Comparison of ENCODE assay signal across 8 mouse cellular contexts in genomic region chr11:23008181-23008823, GRCm38 (mm10). TPM values are rescaled to one million over a fixed set of nuclear protein-coding genes. Genes with fewer than 3 reads are reported as not detected.
DNase-seq lines count a peak whose midpoint lies in the region; ATAC-seq and TF ChIP-seq lines count a peak whose summit lies in the region.

No protein-coding gene starts in this region.

- peaks cover 19% of the 10 kb centered on the region for H3K36me3 ChIP-seq in embryonic facial prominence, embryonic 15.5 days
- peaks cover 21% of the 10 kb centered on the region for H3K36me3 ChIP-seq in heart, embryonic 10.5 days
- H3K36me3 ChIP-seq in kidney, embryonic 15.5 days: peaks cover 22% of the 10 kb centered on the region

- peak overlapping the region; percentile 77 for H3K27ac ChIP-seq in bone marrow macrophage, adult 2 months (ENCODE audit: insufficient read depth, low read depth, low read length)
- peak overlapping the region; percentile 93 for H3K27ac ChIP-seq in embryonic facial prominence, embryonic 15.5 days (replicated peaks)
- H3K27ac ChIP-seq in heart, embryonic 10.5 days: peak overlapping the region; percentile 90
- H3K27ac ChIP-seq in kidney, embryonic 15.5 days: peak overlapping the region; percentile 95

- no peaks in the 10 kb centered on the region for H3K9me3 ChIP-seq in embryonic facial prominence, embryonic 15.5 days (replicated peaks)
- H3K9me3 ChIP-seq in heart, embryonic 10.5 days: no peaks in the 10 kb centered on the region
- H3K9me3 ChIP-seq in kidney, embryonic 15.5 days (replicated peaks): no peaks in the 10 kb centered on the region

- DNase-seq in B cell, adult 2 months: peak; percentile 79
- DNase-seq in heart, embryonic 10.5 days (ENCODE audit: low spot score): peak; percentile 94
- DNase-seq in liver: peak; percentile 91
- peak; percentile 19 to 40 for DNase-seq in monocyte, adult 2 months (ENCODE audit: low read depth in 1 of 2, low spot score in 2 of 2)
- peak; percentile 69 to 74 for DNase-seq in spleen, postnatal 14 days (ENCODE audit: low spot score in 2 of 2)

- H3K4me1 ChIP-seq in bone marrow macrophage, adult 2 months (ENCODE audit: control insufficient read depth, insufficient read depth, low read length): peaks cover 2% of the 10 kb centered on the region; the same call in 1 of the 2 replicates
- no peaks in the 10 kb centered on the region for H3K4me1 ChIP-seq in embryonic facial prominence, embryonic 15.5 days
- 0 out of 2 replicates have a peak, but pooled peaks cover 4% of the 10 kb centered on the region for H3K4me1 ChIP-seq in heart, embryonic 10.5 days
- H3K4me1 ChIP-seq in kidney, embryonic 15.5 days: peaks cover 5% of the 10 kb centered on the region

- 0 out of 2 replicates have a peak, but pooled peaks have one; percentile 42 for TF ChIP-seq POLR2A in bone marrow macrophage, adult 2 months (IDR thresholded peaks at IDR 0.05; ENCODE audit: borderline replicate concordance, low read depth, low read length)

- H3K27me3 ChIP-seq in embryonic facial prominence, embryonic 15.5 days: no peaks in the 10 kb centered on the region
- no peaks in the 10 kb centered on the region for H3K27me3 ChIP-seq in heart, embryonic 10.5 days (ENCODE audit: insufficient read depth, poor library complexity, severe bottlenecking)
- no peaks in the 10 kb centered on the region for H3K27me3 ChIP-seq in kidney, embryonic 15.5 days

- no peak for TF ChIP-seq CTCF in bone marrow macrophage, adult 2 months (IDR thresholded peaks at IDR 0.05; ENCODE audit: low read depth, low read length)

- peak overlapping the region; percentile 78 for H3K9ac ChIP-seq in embryonic facial prominence, embryonic 15.5 days
- H3K9ac ChIP-seq in kidney, embryonic 15.5 days: peak overlapping the region; percentile 74

- H3K4me2 ChIP-seq in embryonic facial prominence, embryonic 15.5 days (replicated peaks): peak overlapping the region; percentile 84
- peak overlapping the region; percentile 78 for H3K4me2 ChIP-seq in kidney, embryonic 15.5 days

- peak; percentile 92 for ATAC-seq in embryonic facial prominence, embryonic 15.5 days (ENCODE audit: insufficient number of reproducible peaks, low FRiP score, low TSS enrichment, low read depth)
- ATAC-seq in kidney, embryonic 15.5 days (replicated peaks; ENCODE audit: low FRiP score): peak; percentile 96

- WGBS in embryonic facial prominence, embryonic 15.5 days: under 1% methylated on average over 40 of the region's 40 CpGs
- under 1% methylated on average over 40 of the region's 40 CpGs for WGBS in heart, embryonic 10.5 days
- under 1% methylated on average over 40 of the region's 40 CpGs for WGBS in kidney, embryonic 15.5 days

- H3K4me3 ChIP-seq in bone marrow macrophage, adult 2 months (ENCODE audit: insufficient read depth, low read length): peak overlapping the region; percentile 75
- H3K4me3 ChIP-seq in embryonic facial prominence, embryonic 15.5 days (replicated peaks): peak overlapping the region; percentile 69
- H3K4me3 ChIP-seq in heart, embryonic 10.5 days: peak overlapping the region; percentile 67
- H3K4me3 ChIP-seq in kidney, embryonic 15.5 days (replicated peaks): peak overlapping the region; percentile 67

RNA-seq across cellular contexts. Expression of gene Fam161a, which starts 1.0 kb away (rescaled TPM):
- polyA plus RNA-seq in bone marrow macrophage, adult 2 months (2012; ENCODE audit: insufficient read depth, insufficient read length, missing spikeins): 8.1 and 8.3 TPM in 2 replicates
- 10.2 and 16.3 TPM in 2 replicates for polyA plus RNA-seq in embryonic facial prominence, embryonic 15.5 days (2015; fragmentation: Nextera tagmentation; extraction: Ambion mirVana)
- polyA plus RNA-seq in heart, embryonic 10.5 days (2016; fragmentation: Nextera tagmentation; extraction: Ambion mirVana): 1.5 TPM in 2 replicates
- 2.4 and 2.8 TPM in 2 replicates for polyA plus RNA-seq in kidney, embryonic 15.5 days (2015; fragmentation: Nextera tagmentation; extraction: Ambion mirVana)

RNA-seq across cellular contexts. Expression of gene Cct4, which starts 18.0 kb away (rescaled TPM):
- polyA plus RNA-seq in bone marrow macrophage, adult 2 months (2012; ENCODE audit: insufficient read depth, insufficient read length, missing spikeins): 132 and 134 TPM in 2 replicates
- 233 and 242 TPM in 2 replicates for polyA plus RNA-seq in embryonic facial prominence, embryonic 15.5 days (2015; fragmentation: Nextera tagmentation; extraction: Ambion mirVana)
- 292 and 340 TPM in 2 replicates for polyA plus RNA-seq in heart, embryonic 10.5 days (2016; fragmentation: Nextera tagmentation; extraction: Ambion mirVana)
- 295 and 296 TPM in 2 replicates for polyA plus RNA-seq in kidney, embryonic 15.5 days (2015; fragmentation: Nextera tagmentation; extraction: Ambion mirVana)

RNA-seq across cellular contexts. Expression of gene Commd1, which starts 26.1 kb away (rescaled TPM):
- 72.7 and 85.7 TPM in 2 replicates for polyA plus RNA-seq in bone marrow macrophage, adult 2 months (2012; ENCODE audit: insufficient read depth, insufficient read length, missing spikeins)
- polyA plus RNA-seq in embryonic facial prominence, embryonic 15.5 days (2015; fragmentation: Nextera tagmentation; extraction: Ambion mirVana): 332 and 342 TPM in 2 replicates
- polyA plus RNA-seq in heart, embryonic 10.5 days (2016; fragmentation: Nextera tagmentation; extraction: Ambion mirVana): 331 and 363 TPM in 2 replicates
- polyA plus RNA-seq in kidney, embryonic 15.5 days (2015; fragmentation: Nextera tagmentation; extraction: Ambion mirVana): 382 and 415 TPM in 2 replicates

RNA-seq across cellular contexts. Expression of gene Gm28048, which starts 26.4 kb away (rescaled TPM):
- polyA plus RNA-seq in bone marrow macrophage, adult 2 months (2012; ENCODE audit: insufficient read depth, insufficient read length, missing spikeins): 56.5 and 58.5 TPM in 2 replicates
- polyA plus RNA-seq in embryonic facial prominence, embryonic 15.5 days (2015; fragmentation: Nextera tagmentation; extraction: Ambion mirVana): 10.6 and 11.5 TPM in 2 replicates
- 8.3 and 8.4 TPM in 2 replicates for polyA plus RNA-seq in heart, embryonic 10.5 days (2016; fragmentation: Nextera tagmentation; extraction: Ambion mirVana)
- 19.3 and 21.6 TPM in 2 replicates for polyA plus RNA-seq in kidney, embryonic 15.5 days (2015; fragmentation: Nextera tagmentation; extraction: Ambion mirVana)

RNA-seq across cellular contexts. Expression of gene Zrsr1, which starts 36.5 kb away (rescaled TPM):
- 25.0 and 31.7 TPM in 2 replicates for polyA plus RNA-seq in bone marrow macrophage, adult 2 months (2012; ENCODE audit: insufficient read depth, insufficient read length, missing spikeins)
- 3.5 TPM in 2 replicates for polyA plus RNA-seq in embryonic facial prominence, embryonic 15.5 days (2015; fragmentation: Nextera tagmentation; extraction: Ambion mirVana)
- polyA plus RNA-seq in heart, embryonic 10.5 days (2016; fragmentation: Nextera tagmentation; extraction: Ambion mirVana): 1.7 and 2.5 TPM in 2 replicates
- 3.0 and 3.8 TPM in 2 replicates for polyA plus RNA-seq in kidney, embryonic 15.5 days (2015; fragmentation: Nextera tagmentation; extraction: Ambion mirVana)

Comparison
In these comparisons a context has a peak if more than half of its experiments do, and no peak if none do; other contexts are left out.
1. Peak in every context shown above with its lines: DNase-seq, ATAC-seq, H3K4me3 ChIP-seq and H3K27ac ChIP-seq.
2. DNase-seq: peak in every context shown above with its lines; median percentile 94 in heart, embryonic 10.5 days; 91 in liver; 79 in B cell, adult 2 months; 72 in spleen, postnatal 14 days; 30 in monocyte, adult 2 months.